Mouse (Mus musculus) embryonic fibroblast, embryonic 13.5 days (primary cell): ENCODE measurements at regions not wholly inside any gene's neighbourhood (a gene's known extent, or its start where the extent isn't known, plus 50 kb on each side); places are given as distances from the start of the nearest gene placed in this dataset.

Experiments used
- CTCF ChIP-seq: IDR thresholded peaks from 2 replicates; pipeline ENCODE4 v1.5.1; 2011; ENCODE audit warnings: mild to moderate bottlenecking, control low read depth, low read length, moderate library complexity, borderline replicate concordance; ENCODE audit not compliant: insufficient read depth
- POLR2A ChIP-seq: IDR thresholded peaks from 2 replicates; pipeline ENCODE4 v1.6.1; 2011; ENCODE audit warnings: low read depth, mild to moderate bottlenecking, control low read depth, low read length, moderate library complexity

DNA sequence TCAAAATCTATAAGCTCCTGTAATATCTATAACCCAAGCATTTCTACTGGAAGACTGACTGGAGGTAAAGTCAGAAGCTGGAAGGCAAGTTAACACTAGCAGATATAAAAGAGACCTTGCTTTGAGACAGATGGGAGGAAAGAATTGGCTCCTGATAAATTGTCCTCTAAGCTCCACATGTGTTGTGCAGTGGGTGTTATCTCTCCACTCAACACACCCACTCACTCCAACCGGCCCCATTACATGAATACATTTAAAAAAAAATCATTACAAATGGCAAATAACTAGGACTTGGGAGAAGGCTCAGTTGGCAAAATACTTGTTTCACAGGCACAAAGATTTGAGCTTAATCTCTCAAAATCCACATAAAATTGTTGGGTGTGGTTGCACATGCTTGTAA, 304.4 kb downstream of the Btg1 start:
- TF ChIP-seq POLR2A (no peak), CTCF (no peak)
